Mouse (Mus musculus) spleen, postnatal 10 days (tissue): Measurements from ENCODE around the gene Ddx23.

Source experiments
- DNase-seq, 2 experiments: peaks; one replicate each; pipeline ENCODE4 v3.0.0; 2021 to 2022; ENCODE audit warnings: low spot score in 2 of 2

Gene Ddx23

GRCm38 (mm10) chr15:98674994-98675545 lies 12.4 kb upstream of the Ddx23 start:
- no peak for DNase-seq

GRCm38 (mm10) chr15:98674284-98674993 lies 11.7 kb upstream of the Ddx23 start:
- DNase-seq: no peak

- DNase-seq: no peak
Measured at GRCm38 (mm10) chr15:98673732-98674131, 11.0 kb upstream of the Ddx23 start.

GRCm38 (mm10) chr15:98672592-98672991 lies 9.9 kb upstream of the Ddx23 start:
- DNase-seq: no peak

GRCm38 (mm10) chr15:98664042-98664907 lies 1.6 kb upstream of the Ddx23 start:
- no peak for DNase-seq

GRCm38 (mm10) chr15:98662198-98662566 lies 512 bp downstream of the Ddx23 start:
- no peak for DNase-seq

- no peak for DNase-seq
Measured at GRCm38 (mm10) chr15:98656982-98657751, 5.5 kb downstream of the Ddx23 start.

- DNase-seq: no peak
Measured at GRCm38 (mm10) chr15:98652174-98652573, 10.5 kb downstream of the Ddx23 start.

GRCm38 (mm10) chr15:98651431-98651830 lies 11.3 kb downstream of the Ddx23 start:
- DNase-seq: no peak

- DNase-seq: no peak
Measured at GRCm38 (mm10) chr15:98648071-98648470, 14.6 kb downstream of the Ddx23 start.

GRCm38 (mm10) chr15:98647308-98647707 lies 15.4 kb downstream of the Ddx23 start:
- DNase-seq: no peak

GRCm38 (mm10) chr15:98646737-98647136 lies 16.0 kb downstream of the Ddx23 start:
- DNase-seq: no peak

- DNase-seq: no peak
Measured at GRCm38 (mm10) chr15:98645057-98646026, 17.4 kb downstream of the Ddx23 start.

- no peak for DNase-seq
Measured at GRCm38 (mm10) chr15:98644406-98644805, 18.3 kb downstream of the Ddx23 start.

GRCm38 (mm10) chr15:98640157-98640556 lies 22.5 kb downstream of the Ddx23 start:
- DNase-seq: no peak

GRCm38 (mm10) chr15:98637155-98637554 lies 25.5 kb downstream of the Ddx23 start:
- DNase-seq: no peak

- no peak for DNase-seq
Measured at GRCm38 (mm10) chr15:98636517-98636916, 26.2 kb downstream of the Ddx23 start.

GRCm38 (mm10) chr15:98635291-98635841 lies 27.3 kb downstream of the Ddx23 start:
- no peak for DNase-seq

- DNase-seq: peak; percentile 37 to 59
Measured at GRCm38 (mm10) chr15:98634541-98635081, 28.1 kb downstream of the Ddx23 start.

GRCm38 (mm10) chr15:98633822-98634470 lies 28.7 kb downstream of the Ddx23 start:
- DNase-seq: no peak
